Mouse (Mus musculus) layer of hippocampus, adult 18-20 months (tissue): ENCODE data around the gene Ppef2. TPM values are rescaled to one million over a fixed set of nuclear protein-coding genes. Genes with fewer than 3 reads are reported as not detected.

Source experiments
- DNase-seq, 2 experiments: peaks; one replicate each; pipeline ENCODE4 v3.0.0; 2022; ENCODE audit warnings: low spot score in 2 of 2
- total RNA-seq, 2 experiments: library from RNA; stranded (reverse); gene quantifications; 2 replicates each; pipeline ENCODE4 v1.2.3; 2021

Gene Ppef2
- total RNA-seq, 2 experiments from 2014 or later, result 0.58 to 0.62 TPM

- DNase-seq, result peak; percentile 66 to 89
These were observed 16.5 kb downstream of the Ppef2 start for GRCm38 (mm10) chr5:92239333-92240232.

- DNase-seq, result peak in 1 of 2 experiments; percentile 17
These were observed 21.0 kb downstream of the Ppef2 start for GRCm38 (mm10) chr5:92234939-92235557.

GRCm38 (mm10) chr5:92233366-92233765 lies 22.7 kb downstream of the Ppef2 start:
- DNase-seq, result no peak

GRCm38 (mm10) chr5:92231836-92232235 lies 24.2 kb downstream of the Ppef2 start:
- no peak for DNase-seq

DNA sequence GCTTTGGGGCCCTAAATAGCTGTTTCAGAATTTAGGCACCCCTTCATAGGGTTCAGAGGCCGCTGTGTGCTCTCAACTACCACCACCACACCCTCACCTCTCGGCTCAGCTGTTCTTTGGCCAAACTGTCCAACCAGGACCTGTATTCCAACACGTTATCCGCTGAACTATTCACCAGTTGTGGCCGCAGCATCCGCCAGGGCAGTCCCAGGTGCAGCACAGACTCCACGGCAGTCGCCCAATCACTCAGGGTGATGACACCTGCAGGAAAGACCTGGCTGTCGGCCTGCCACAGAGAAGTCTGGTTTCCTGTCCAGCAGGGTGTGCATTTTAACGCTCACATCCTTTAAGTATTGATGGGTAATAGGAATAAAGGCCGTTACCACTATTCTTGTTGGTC lies 25.8 kb downstream of the Ppef2 start:
- DNase-seq, result no peak

DNA sequence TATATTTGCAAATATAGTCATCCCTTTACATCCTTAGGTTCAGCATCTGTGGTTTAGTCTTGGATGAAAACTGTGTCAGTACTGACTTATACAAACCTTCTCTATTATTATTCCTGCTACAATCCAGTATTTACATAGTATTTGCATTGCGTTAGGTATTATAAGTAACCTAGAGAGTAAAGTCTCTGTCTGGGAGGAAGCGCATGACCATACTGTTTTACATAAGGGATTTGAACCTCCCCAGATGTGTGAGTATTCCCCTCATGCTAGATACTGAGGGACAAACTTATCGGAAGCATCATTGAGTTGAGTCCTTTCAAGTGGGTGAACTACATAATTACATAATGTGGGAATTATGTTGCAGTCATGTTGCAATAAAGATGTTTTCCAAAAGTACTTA lies 26.6 kb downstream of the Ppef2 start:
- DNase-seq, result no peak

DNA sequence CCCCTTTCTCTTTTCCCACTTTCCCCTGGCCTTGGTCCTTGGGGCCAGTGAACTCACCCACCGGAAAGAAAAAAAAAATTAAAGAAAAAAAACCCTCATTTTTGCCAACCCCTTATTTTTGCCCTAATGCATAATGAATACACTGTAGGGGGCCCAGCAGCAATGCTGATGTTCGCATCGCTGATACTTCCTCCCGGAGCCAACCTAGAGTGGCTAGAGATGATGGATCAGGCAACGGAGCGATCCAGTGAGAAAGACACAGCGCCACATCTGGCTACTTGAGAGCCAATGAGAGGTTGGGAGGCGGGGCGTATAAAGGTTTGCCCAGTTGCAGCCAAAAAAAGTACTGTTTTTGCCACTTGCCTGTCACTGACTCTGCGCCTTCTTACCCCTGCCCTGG lies 27.3 kb downstream of the Ppef2 start:
- no peak for DNase-seq

DNA sequence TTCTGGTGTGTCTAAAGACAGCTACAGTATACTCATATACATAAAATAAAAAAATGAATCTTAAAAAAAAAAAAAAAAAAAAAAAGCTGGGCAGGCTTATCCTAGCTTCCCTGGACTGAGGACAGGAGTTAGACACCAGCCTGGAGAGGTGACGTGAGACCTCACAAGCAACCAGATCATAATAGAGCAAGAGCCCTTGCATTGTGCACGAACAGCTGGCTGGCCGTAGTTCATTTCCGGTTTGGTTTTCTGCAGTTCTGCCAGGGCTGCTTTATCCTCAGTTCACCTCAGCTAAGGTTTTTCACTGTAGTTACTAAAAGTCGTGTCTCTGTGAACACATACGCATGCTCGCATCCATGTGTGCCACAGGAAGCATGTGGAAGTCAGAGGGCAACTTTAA lies 28.3 kb downstream of the Ppef2 start:
- DNase-seq, result no peak

DNA sequence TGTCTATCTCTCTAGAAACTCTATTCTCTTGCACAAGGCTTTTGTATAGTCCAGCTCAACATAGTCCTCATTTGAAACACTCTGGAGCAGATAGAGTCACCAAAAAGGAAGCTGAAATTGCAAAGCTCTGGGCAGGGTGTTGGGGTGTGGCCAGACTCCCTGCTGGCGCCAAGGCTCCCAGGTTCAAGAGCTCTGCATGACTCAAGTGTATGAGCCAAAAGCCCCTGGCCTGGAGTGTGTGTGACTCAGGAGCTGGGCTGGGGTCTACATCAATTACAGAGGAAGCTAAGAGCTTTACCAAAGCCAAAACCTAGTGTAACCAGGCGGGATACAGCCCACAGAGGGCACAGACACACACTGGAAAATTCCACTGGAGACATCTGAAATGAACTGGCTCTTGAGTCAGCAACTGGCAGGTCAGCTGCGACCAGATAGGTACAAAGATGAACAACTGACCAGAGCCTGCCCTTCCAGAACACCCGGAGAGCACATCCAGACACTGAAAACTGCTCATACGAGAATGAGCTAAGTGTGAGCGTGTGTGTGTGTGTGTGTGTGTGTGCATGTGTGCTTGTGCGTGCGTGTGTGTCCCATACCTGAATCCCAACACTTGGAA lies 35.7 kb downstream of the Ppef2 start:
- no peak for DNase-seq

GRCm38 (mm10) chr5:92219826-92220225 lies 36.3 kb downstream of the Ppef2 start:
- no peak for DNase-seq

DNA sequence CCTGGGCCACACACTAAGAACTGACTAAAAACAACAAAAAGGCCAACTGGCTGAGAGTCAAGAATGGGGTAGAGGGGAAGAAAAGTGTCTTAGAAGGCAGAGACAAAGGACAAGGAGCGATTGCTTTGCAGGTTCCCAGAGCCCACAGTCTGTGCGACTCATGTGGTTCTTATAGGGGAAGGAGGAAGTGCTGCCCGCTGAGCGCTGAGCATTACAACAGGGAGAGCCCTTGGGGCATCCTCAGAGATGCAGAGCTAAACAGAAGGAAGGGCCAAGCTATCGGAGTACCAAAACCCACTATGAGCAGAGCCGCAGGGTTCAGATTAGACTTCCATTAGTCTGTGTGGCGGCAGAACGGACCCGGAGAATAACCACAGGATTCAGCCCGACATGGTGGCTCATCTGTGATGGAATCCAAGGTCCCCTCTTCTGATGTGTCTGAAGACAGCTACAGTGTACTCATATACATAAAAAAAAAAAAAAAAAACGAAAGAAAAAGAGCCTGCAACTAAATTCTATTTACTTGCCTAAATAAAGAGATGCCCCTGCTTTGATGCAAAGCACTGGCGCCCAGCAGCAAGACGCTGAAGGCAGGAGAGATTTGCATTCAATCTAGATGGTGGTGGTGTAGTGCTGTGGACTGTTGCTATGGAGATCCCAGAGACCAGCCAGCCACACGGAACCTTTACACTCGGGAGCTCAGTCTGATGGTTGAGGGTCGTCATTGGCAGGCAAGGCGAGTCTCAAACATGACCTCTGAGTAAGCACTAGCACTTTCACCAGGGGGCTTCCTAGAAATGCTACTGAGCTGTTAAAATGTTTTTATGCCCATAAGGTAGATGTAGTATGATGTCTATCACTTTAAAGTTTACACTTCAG lies 36.9 kb downstream of the Ppef2 start:
- DNase-seq, result no peak

DNA sequence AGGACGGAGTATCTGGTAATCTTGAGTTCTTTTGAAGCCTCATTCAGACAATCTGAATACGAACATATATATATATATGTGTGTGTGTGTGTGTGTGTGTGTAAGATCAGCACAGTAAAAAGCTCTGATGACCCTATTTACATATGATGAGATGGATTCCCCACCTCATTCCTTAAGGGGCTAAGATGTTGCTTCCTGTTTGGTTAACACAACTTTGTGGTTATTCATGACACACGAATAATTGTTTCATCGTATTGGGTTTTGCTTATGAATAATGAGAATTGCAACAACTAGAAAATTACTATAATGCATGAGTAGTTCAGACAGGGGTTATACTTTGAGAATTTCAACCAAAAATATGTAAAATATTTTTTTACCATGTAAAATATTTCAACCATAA lies 40.8 kb downstream of the Ppef2 start, which contains the start of gene U90926:
Gene U90926 (minus strand): TSS at position 101 of the 400 bp plus-strand sequence.
- no peak for DNase-seq

DNA sequence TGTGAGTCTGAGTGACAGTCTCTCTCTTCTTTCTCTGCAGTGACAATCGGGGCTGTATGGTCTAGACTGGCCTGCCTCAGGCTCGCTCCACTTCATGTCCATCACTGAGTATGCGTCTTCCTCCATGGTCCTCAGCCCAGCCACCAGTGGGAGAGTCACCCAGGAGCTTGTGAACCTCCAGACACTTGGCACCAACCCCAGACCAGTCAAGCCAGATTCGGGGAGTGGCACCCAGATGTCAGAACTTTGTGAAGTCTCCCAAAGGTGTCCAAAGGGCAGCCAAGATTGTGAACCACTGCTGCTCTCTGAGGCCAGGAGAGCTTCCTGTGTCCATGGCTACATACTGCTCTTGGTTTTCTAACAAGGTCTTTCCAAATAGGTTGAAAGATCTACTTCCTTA lies 43.8 kb downstream of the Ppef2 start:
- DNase-seq, result no peak

- DNase-seq, result no peak
These were observed 45.9 kb downstream of the Ppef2 start for GRCm38 (mm10) chr5:92210205-92210604.

- DNase-seq, result no peak
These were observed 50.0 kb downstream of the Ppef2 start for GRCm38 (mm10) chr5:92206121-92206520.

GRCm38 (mm10) chr5:92205706-92206105 lies 50.4 kb downstream of the Ppef2 start:
- DNase-seq, result peak in 1 of 2 experiments; percentile 18

DNA sequence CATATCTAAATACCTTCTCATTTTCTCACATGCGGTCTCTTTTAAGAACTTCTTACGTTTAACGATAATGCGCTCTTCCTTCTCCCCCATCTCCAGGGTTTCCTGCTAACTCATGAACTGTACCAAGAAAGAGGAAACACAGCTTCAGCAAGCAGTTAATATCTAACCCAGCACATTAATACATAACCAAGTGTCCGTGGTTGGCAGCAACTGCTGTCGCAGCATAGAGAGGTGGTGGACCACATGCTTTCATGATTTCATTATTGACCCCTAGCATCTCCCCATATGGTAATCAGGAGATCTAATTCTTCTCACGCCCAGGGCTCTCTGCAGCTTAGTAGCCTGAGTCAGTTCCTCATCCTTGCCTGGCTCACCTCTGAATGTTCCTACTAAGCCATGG lies 50.9 kb downstream of the Ppef2 start:
- DNase-seq, result no peak

DNA sequence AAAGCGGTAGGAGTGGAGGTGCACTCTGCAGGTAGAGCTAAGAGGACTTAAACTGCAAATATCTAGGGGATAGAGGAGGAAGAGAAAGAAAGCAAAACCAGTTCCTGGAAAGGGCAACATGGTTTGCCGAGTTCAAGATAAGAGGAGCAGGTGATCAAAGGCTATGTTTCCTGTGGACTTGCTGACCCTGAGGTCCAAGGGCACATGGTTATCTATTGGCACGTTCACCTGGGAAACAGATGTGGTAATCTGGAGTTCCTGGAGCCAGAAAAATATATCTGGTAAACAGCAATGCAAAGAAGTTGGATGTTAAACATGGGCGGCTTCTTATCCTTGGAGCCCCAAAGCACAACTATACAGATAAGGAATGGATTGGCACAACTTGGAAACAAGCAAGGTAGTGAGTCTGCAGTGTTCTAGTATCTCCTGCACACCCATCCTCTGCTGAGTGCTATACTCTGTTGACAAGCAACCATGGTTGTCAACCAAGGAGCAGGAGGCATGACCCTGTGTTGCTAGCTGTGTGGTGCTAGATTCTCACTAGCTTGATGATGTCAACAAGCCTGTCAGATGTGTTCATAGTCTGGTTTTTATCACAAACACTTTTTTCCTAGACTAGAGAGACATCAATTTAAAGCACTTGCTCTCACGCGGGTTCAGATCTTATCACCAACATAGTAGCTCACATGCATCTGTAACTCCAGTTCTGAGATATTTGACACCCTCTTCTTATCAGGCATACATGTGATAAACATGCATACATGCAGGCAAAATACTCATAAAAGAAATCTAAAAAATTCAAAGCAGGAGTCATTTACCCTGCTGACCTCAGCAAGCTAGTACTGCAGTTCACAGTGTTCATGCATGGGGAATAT lies 51.7 kb downstream of the Ppef2 start:
- no peak for DNase-seq

- DNase-seq, result no peak
These were observed 57.8 kb downstream of the Ppef2 start for GRCm38 (mm10) chr5:92198266-92198665.
